In the genomic region with DNA sequence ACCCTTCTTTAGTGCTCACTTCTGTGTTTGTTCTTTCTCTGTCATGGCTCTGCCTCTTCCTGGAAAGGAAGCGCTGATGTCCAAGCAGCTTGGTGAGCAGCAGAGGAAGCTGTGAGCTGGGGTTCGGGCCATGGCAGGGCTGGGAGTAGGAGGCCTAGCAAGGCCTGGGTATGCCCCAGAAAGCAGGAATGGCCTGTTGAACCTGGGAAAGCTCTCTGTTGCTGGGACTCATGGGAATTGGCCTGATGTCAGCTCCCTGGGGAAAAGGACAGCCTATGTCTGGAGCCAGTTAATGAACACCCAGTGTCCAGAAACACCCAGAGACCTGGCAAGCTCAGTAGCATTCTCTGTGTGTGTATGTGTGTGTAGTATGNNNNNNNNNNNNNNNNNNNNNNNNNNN, we compare ENCODE assay signal across 7 mouse cellular contexts. TPM values are rescaled to one million over a fixed set of nuclear protein-coding genes. Genes with fewer than 3 reads are reported as not detected.
DNase-seq lines count a peak whose midpoint lies in the region; ATAC-seq and TF ChIP-seq lines count a peak whose summit lies in the region.

No protein-coding gene starts in this region.

- no peak for TF ChIP-seq EP300 in heart, postnatal 0 days (IDR thresholded peaks at IDR 0.05; ENCODE audit: low read depth)

- H3K27me3 ChIP-seq in midbrain, embryonic 11.5 days (ENCODE audit: control insufficient read depth, insufficient read depth, low read length), result no peaks in the 10 kb centered on the region
- H3K27me3 ChIP-seq in midbrain, embryonic 13.5 days, result no peaks in the 10 kb centered on the region
- H3K27me3 ChIP-seq in heart, postnatal 0 days (ENCODE audit: control insufficient read depth, insufficient read depth, low read length), result no peaks in the 10 kb centered on the region
- no peaks in the 10 kb centered on the region for H3K27me3 ChIP-seq in stomach, embryonic 15.5 days (replicated peaks)

- 80% methylated on average over 2 of the region's 2 CpGs for WGBS in midbrain, embryonic 11.5 days
- 90% methylated on average over 2 of the region's 2 CpGs for WGBS in midbrain, embryonic 13.5 days
- 73% methylated on average over 2 of the region's 2 CpGs for WGBS in heart, postnatal 0 days
- WGBS in stomach, embryonic 15.5 days, result 84% methylated on average over 2 of the region's 2 CpGs

- H3K4me1 ChIP-seq in midbrain, embryonic 11.5 days (ENCODE audit: control insufficient read depth, insufficient read depth, low read length), result no peaks in the 10 kb centered on the region
- no peaks in the 10 kb centered on the region for H3K4me1 ChIP-seq in midbrain, embryonic 13.5 days (replicated peaks)
- no peaks in the 10 kb centered on the region for H3K4me1 ChIP-seq in heart, postnatal 0 days (ENCODE audit: control insufficient read depth, insufficient read depth)
- no peaks in the 10 kb centered on the region for H3K4me1 ChIP-seq in stomach, embryonic 15.5 days

- no peak overlapping the region for H3K4me3 ChIP-seq in midbrain, embryonic 11.5 days (ENCODE audit: low read depth, low read length)
- H3K4me3 ChIP-seq in midbrain, embryonic 13.5 days (replicated peaks), result no peak overlapping the region
- H3K4me3 ChIP-seq in heart, postnatal 0 days (ENCODE audit: low read depth, low read length), result no peak overlapping the region
- H3K4me3 ChIP-seq in stomach, embryonic 15.5 days (replicated peaks), result no peak overlapping the region

- TF ChIP-seq CTCF in heart, postnatal 0 days (IDR thresholded peaks at IDR 0.05; ENCODE audit: low read depth), result no peak

- no peak overlapping the region for H3K27ac ChIP-seq in midbrain, embryonic 11.5 days (ENCODE audit: low read depth, low read length)
- H3K27ac ChIP-seq in midbrain, embryonic 13.5 days, result no peak overlapping the region
- H3K27ac ChIP-seq in heart, postnatal 0 days (ENCODE audit: low read depth), result peak overlapping the region; percentile 89
- H3K27ac ChIP-seq in stomach, embryonic 15.5 days, result peak overlapping the region; percentile 49; the same call in 1 of the 2 replicates

- H3K36me3 ChIP-seq in midbrain, embryonic 11.5 days (ENCODE audit: control insufficient read depth, insufficient read depth, low read length), result no peaks in the 10 kb centered on the region
- no peaks in the 10 kb centered on the region for H3K36me3 ChIP-seq in midbrain, embryonic 13.5 days
- H3K36me3 ChIP-seq in heart, postnatal 0 days (replicated peaks; ENCODE audit: control insufficient read depth, insufficient read depth, low read length), result no peaks in the 10 kb centered on the region
- H3K36me3 ChIP-seq in stomach, embryonic 15.5 days, result no peaks in the 10 kb centered on the region

- no peaks in the 10 kb centered on the region for H3K9me3 ChIP-seq in midbrain, embryonic 11.5 days (ENCODE audit: control insufficient read depth, low read length)
- no peaks in the 10 kb centered on the region for H3K9me3 ChIP-seq in midbrain, embryonic 13.5 days
- H3K9me3 ChIP-seq in heart, postnatal 0 days (replicated peaks; ENCODE audit: control insufficient read depth, low read length), result no peaks in the 10 kb centered on the region
- H3K9me3 ChIP-seq in stomach, embryonic 15.5 days, result no peaks in the 10 kb centered on the region

- ATAC-seq in midbrain, embryonic 11.5 days (ENCODE audit: low FRiP score), result no peak
- ATAC-seq in midbrain, embryonic 13.5 days, result no peak
- ATAC-seq in heart, postnatal 0 days (ENCODE audit: insufficient read depth, low read depth), result peak; percentile 21; the same call in 1 of the 2 replicates
- no peak for ATAC-seq in stomach, embryonic 15.5 days (ENCODE audit: insufficient read depth, low FRiP score, low read depth)

- no peak overlapping the region for H3K4me2 ChIP-seq in midbrain, embryonic 11.5 days
- H3K4me2 ChIP-seq in midbrain, embryonic 13.5 days (replicated peaks), result no peak overlapping the region
- H3K4me2 ChIP-seq in heart, postnatal 0 days (ENCODE audit: low read depth, low read length), result peak overlapping the region; percentile 19; the same call in 1 of the 2 replicates
- no peak overlapping the region for H3K4me2 ChIP-seq in stomach, embryonic 15.5 days

- peak; percentile 44 for DNase-seq in midbrain, embryonic 11.5 days (ENCODE audit: low spot score, missing footprints)
- no peak for DNase-seq in heart, postnatal 0 days (ENCODE audit: low spot score)
- DNase-seq in kidney, postnatal 25 days, result peak; percentile 84 to 94
- no peak for DNase-seq in B cell, adult 2 months
- no peak for DNase-seq in embryo, embryonic 11 days

- no peak overlapping the region for H3K9ac ChIP-seq in midbrain, embryonic 11.5 days (ENCODE audit: low read length)
- no peak overlapping the region for H3K9ac ChIP-seq in midbrain, embryonic 13.5 days (replicated peaks)
- no peak overlapping the region for H3K9ac ChIP-seq in heart, postnatal 0 days (replicated peaks; ENCODE audit: low read depth, low read length)
- no peak overlapping the region for H3K9ac ChIP-seq in stomach, embryonic 15.5 days

RNA-seq across cellular contexts. Expression of a gene that starts 20.3 kb away (rescaled TPM):
- 1.3 and 1.7 TPM in 2 replicates for polyA plus RNA-seq in midbrain, embryonic 11.5 days (2014; fragmentation: Nextera tagmentation; extraction: Ambion mirVana)
- 1.8 and 3.1 TPM in 2 replicates for polyA plus RNA-seq in midbrain, embryonic 13.5 days (2015; fragmentation: Nextera tagmentation; extraction: Ambion mirVana)
- total RNA-seq in heart, postnatal 0 days (2014; rRNA removed; ENCODE audit: low replicate concordance), result 0.34 and 2.4 TPM in 2 replicates
- 5.9 and 8.0 TPM in 2 replicates for polyA plus RNA-seq in heart, postnatal 0 days (2015; fragmentation: Nextera tagmentation; extraction: Ambion mirVana)
- 0.15 and 0.32 TPM in 2 replicates for polyA plus RNA-seq in stomach, embryonic 15.5 days (2015; fragmentation: Nextera tagmentation; extraction: Ambion mirVana)

RNA-seq across cellular contexts. Expression of a gene that starts 50.3 kb away (rescaled TPM):
- 2.4 and 2.6 TPM in 2 replicates for polyA plus RNA-seq in midbrain, embryonic 11.5 days (2014; fragmentation: Nextera tagmentation; extraction: Ambion mirVana)
- polyA plus RNA-seq in midbrain, embryonic 13.5 days (2015; fragmentation: Nextera tagmentation; extraction: Ambion mirVana), result 1.8 and 2.1 TPM in 2 replicates
- 18.2 and 20.0 TPM in 2 replicates for total RNA-seq in heart, postnatal 0 days (2014; rRNA removed; ENCODE audit: low replicate concordance)
- 2.6 and 3.6 TPM in 2 replicates for polyA plus RNA-seq in heart, postnatal 0 days (2015; fragmentation: Nextera tagmentation; extraction: Ambion mirVana)
- 4.5 and 4.9 TPM in 2 replicates for polyA plus RNA-seq in stomach, embryonic 15.5 days (2015; fragmentation: Nextera tagmentation; extraction: Ambion mirVana)

Comparison
In these comparisons a context has a peak if more than half of its experiments do, and no peak if none do; other contexts are left out.
1. DNase-seq: peak in midbrain, embryonic 11.5 days (single experiment) and kidney, postnatal 25 days (2 of 2); none in heart, postnatal 0 days (single experiment), B cell, adult 2 months (0 of 2) and embryo, embryonic 11 days (single experiment).
2. H3K27ac ChIP-seq: peak in heart, postnatal 0 days (single experiment) and stomach, embryonic 15.5 days (single experiment); none in midbrain, embryonic 11.5 days (single experiment) and midbrain, embryonic 13.5 days (single experiment).